Mouse (Mus musculus) intestine, embryonic 15.5 days (tissue): ENCODE data around the gene Adamts9. TPM values are rescaled to one million over a fixed set of nuclear protein-coding genes. Genes with fewer than 3 reads are reported as not detected.

Experiments used
- ATAC-seq: fragments of 200-750 bp; cut with Nextera tagmentation; 2 replicates; pipeline ENCODE4 v1.8.0; 2017; ENCODE audit warnings: moderate TSS enrichment, moderate library complexity
- H3K27ac ChIP-seq: fragments of 300-500 bp; sonication (generic); 2 replicates; pipeline ENCODE4 v1.5.1; 2015; ENCODE audit warnings: mild to moderate bottlenecking, inconsistent platforms
- H3K27me3 ChIP-seq: fragments of 300-500 bp; sonication (generic); replicated peaks from 2 replicates; pipeline ENCODE4 v1.6.1; 2015; ENCODE audit warnings: inconsistent platforms
- H3K36me3 ChIP-seq: fragments of 300-500 bp; sonication (generic); 2 replicates; pipeline ENCODE4 v1.6.1; 2015; ENCODE audit warnings: inconsistent platforms
- H3K4me1 ChIP-seq: fragments of 300-500 bp; sonication (generic); replicated peaks from 2 replicates; pipeline ENCODE4 v1.6.1; 2015; ENCODE audit warnings: inconsistent platforms
- H3K4me2 ChIP-seq: fragments of 300-500 bp; sonication (generic); replicated peaks from 2 replicates; pipeline ENCODE4 v1.6.1; 2015; ENCODE audit warnings: mild to moderate bottlenecking, inconsistent platforms
- H3K4me3 ChIP-seq: fragments of 300-500 bp; sonication (generic); replicated peaks from 2 replicates; pipeline ENCODE4 v1.5.1; 2015; ENCODE audit warnings: inconsistent platforms
- H3K9ac ChIP-seq: fragments of 300-500 bp; sonication (generic); 2 replicates; pipeline ENCODE4 v1.6.1; 2015; ENCODE audit warnings: inconsistent platforms
- H3K9me3 ChIP-seq: fragments of 300-500 bp; sonication (generic); 2 replicates; pipeline ENCODE4 v1.6.1; 2016; ENCODE audit warnings: inconsistent platforms
- WGBS: fragments of 180-500 bp; shearing (Covaris S2); methylation state at CpG from one replicate; pipeline ENCODE4 v1.1.7; 2015; 5-methylcytosine and 5-hydroxymethylcytosine counted together
- polyA plus RNA-seq: library from polyadenylated mRNA; unstranded; fragments of >200 nt; fragmentation: Nextera tagmentation; extraction: Ambion mirVana; gene quantifications from 2 replicates; pipeline ENCODE4 v1.2.1, GENCODE M21; 2015

The Adamts9 gene
- polyA plus RNA-seq, 1 experiment from 2014 or later: 11.2 TPM

- Histone ChIP-seq H3K27me3 (no peaks in the 10 kb centered on the region), H3K4me1 (no peaks in the 10 kb centered on the region), H3K9me3 (no peaks in the 10 kb centered on the region), H3K36me3 (no peaks in the 10 kb centered on the region), H3K4me2 (no peak overlapping the region), H3K9ac (no peak overlapping the region), H3K4me3 (no peak overlapping the region), H3K27ac (no peak overlapping the region)
- ATAC-seq: no peak
- WGBS: 82% methylated on average over 3 of the region's 3 CpGs
Observed at GRCm38 (mm10) chr6:92910611-92911010, 32.7 kb downstream of the Adamts9 start.

DNA sequence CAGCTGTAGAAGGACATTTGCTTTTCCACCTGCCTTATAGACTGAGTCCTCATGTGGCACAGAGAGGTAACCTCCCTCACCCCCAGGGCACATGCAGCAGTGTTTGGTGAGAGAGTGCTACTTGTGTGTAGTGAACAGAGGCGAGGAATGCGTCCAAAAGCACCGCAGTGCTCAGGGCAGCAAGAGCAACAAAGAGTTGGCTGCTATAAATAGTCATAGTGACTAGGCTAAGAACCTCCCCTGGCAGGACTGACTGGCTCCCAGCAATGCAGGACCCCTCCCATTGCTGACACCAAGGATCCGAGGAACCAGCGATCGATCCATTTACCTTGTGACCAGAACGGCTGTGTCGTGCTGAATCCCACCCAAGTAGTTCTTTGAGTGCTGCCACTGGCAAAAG lies 33.9 kb downstream of the Adamts9 start:
- no peaks in the 10 kb centered on the region for H3K36me3 ChIP-seq
- H3K9ac ChIP-seq: no peak overlapping the region
- H3K9me3 ChIP-seq: no peaks in the 10 kb centered on the region
- WGBS: 65% methylated on average over 8 of the region's 8 CpGs
- no peak for ATAC-seq
- no peaks in the 10 kb centered on the region for H3K4me1 ChIP-seq
- no peak overlapping the region for H3K4me2 ChIP-seq
- no peak overlapping the region for H3K4me3 ChIP-seq
- no peaks in the 10 kb centered on the region for H3K27me3 ChIP-seq
- no peak overlapping the region for H3K27ac ChIP-seq

- H3K9me3 ChIP-seq: no peaks in the 10 kb centered on the region
- H3K4me2 ChIP-seq: no peak overlapping the region
- H3K4me1 ChIP-seq: no peaks in the 10 kb centered on the region
- peaks cover 5% of the 10 kb centered on the region; the same call in 1 of the 2 replicates for H3K36me3 ChIP-seq
- H3K4me3 ChIP-seq: no peak overlapping the region
- H3K27ac ChIP-seq: no peak overlapping the region
- WGBS: 39% methylated on average over 5 of the region's 5 CpGs
- H3K9ac ChIP-seq: no peak overlapping the region
- H3K27me3 ChIP-seq: no peaks in the 10 kb centered on the region
- no peak for ATAC-seq
Observed at GRCm38 (mm10) chr6:92905922-92906321, 37.4 kb downstream of the Adamts9 start.

DNA sequence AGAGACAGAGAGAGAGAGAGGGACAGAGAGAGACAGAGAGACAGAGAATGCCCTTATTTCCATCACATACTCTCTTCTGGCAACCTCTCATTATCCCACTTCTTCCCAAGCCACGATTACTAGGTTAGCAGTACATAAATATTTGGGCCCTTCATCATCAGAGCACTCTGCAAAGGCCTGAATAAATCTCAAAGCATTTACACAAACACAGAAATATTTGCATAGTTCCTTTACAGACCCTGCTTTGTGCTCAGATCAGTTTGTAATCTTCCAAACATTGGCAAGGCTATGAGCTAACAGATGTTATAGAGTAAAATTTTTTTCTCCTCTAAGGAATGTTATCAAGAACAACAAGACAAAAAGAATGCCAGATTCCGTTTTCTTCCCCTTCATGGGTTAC lies 38.8 kb downstream of the Adamts9 start:
- ATAC-seq: no peak
- Histone ChIP-seq H3K4me1 (no peaks in the 10 kb centered on the region), H3K4me2 (no peak overlapping the region), H3K9me3 (no peaks in the 10 kb centered on the region), H3K27ac (no peak overlapping the region), H3K27me3 (no peaks in the 10 kb centered on the region), H3K36me3 (peaks cover 5% of the 10 kb centered on the region; the same call in 1 of the 2 replicates), H3K4me3 (no peak overlapping the region), H3K9ac (no peak overlapping the region)
- 32% methylated on average over 2 of the region's 2 CpGs for WGBS

DNA sequence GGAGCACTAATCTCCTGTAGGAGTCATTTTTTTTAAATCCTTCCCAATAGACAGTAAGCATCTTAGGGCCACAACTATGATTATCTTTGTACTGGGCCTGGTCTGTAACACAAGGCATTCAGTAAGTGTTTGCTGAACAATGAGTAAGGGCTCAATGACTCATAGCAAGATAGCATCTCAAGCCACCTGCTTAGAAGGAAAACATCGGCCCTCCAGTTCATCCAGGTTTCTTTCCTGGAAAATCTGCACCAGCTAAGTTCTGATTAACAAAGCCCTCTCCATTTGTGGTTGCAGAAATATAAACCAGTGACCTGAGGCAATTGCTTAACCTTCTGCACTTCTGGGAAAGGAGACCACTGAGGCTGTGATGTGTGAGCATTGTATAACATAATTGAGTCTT lies 39.3 kb downstream of the Adamts9 start:
- Histone ChIP-seq H3K9me3 (no peaks in the 10 kb centered on the region), H3K27me3 (no peaks in the 10 kb centered on the region), H3K4me2 (no peak overlapping the region), H3K27ac (no peak overlapping the region), H3K36me3 (peaks cover 5% of the 10 kb centered on the region; the same call in 1 of the 2 replicates), H3K4me3 (no peak overlapping the region), H3K4me1 (no peaks in the 10 kb centered on the region), H3K9ac (no peak overlapping the region)
- 66% methylated on average over 1 of the region's 1 CpGs for WGBS
- no peak for ATAC-seq

DNA sequence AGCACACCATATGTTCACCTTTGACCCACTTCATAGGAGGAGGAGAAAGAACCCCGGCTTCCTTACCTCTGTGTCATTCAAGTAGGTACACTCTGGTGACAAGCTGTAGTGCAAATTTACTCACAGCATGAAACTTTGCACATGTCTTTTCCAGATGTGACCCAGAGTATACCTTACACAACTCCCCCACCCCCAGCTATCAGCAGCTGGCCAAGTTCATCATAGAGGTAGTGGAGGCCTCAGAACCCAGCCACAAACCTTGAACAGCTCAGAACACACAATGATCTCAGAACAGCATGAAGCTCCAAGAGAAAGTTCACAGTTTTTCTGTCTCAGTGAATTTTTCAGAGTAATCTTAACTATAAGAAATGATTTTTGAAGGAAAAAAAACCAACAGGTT lies 51.8 kb downstream of the Adamts9 start:
- no peak overlapping the region for H3K27ac ChIP-seq
- no peaks in the 10 kb centered on the region for H3K9me3 ChIP-seq
- H3K36me3 ChIP-seq: peaks cover 9% of the 10 kb centered on the region
- H3K4me3 ChIP-seq: no peak overlapping the region
- ATAC-seq: no peak
- 47% methylated on average over 1 of the region's 1 CpGs for WGBS
- no peak overlapping the region for H3K9ac ChIP-seq
- H3K27me3 ChIP-seq: no peaks in the 10 kb centered on the region
- no peak overlapping the region for H3K4me2 ChIP-seq
- H3K4me1 ChIP-seq: no peaks in the 10 kb centered on the region

GRCm38 (mm10) chr6:92883131-92883900 lies 60.0 kb downstream of the Adamts9 start:
- ATAC-seq: no peak
- Histone ChIP-seq H3K36me3 (peaks cover 2% of the 10 kb centered on the region; the same call in 1 of the 2 replicates), H3K27ac (no peak overlapping the region), H3K4me3 (no peak overlapping the region), H3K9ac (no peak overlapping the region), H3K4me1 (no peaks in the 10 kb centered on the region), H3K9me3 (no peaks in the 10 kb centered on the region), H3K27me3 (no peaks in the 10 kb centered on the region), H3K4me2 (no peak overlapping the region)
- WGBS: 70% methylated on average over 9 of the region's 9 CpGs

DNA sequence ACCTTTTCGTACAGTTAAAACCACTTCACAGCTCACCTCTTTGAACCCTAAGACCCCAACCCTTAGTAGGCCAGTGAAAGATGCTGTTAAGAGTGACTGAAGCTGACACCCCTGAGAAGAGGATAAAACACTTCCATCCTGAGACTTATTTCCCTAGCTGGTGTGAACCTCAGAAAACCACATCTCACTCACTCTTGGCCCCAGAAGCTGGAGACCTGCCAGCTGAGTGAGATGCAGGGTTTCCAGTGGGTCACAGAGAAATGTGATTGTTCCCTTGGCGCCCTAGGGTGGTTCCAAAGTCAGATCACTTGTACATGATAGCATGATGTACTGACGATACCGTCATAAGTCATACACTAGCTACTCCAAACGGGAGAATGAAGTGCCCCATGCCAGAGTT lies 60.8 kb downstream of the Adamts9 start:
- Histone ChIP-seq H3K4me3 (no peak overlapping the region), H3K36me3 (no peaks in the 10 kb centered on the region), H3K4me2 (no peak overlapping the region), H3K27me3 (no peaks in the 10 kb centered on the region), H3K4me1 (no peaks in the 10 kb centered on the region), H3K9me3 (no peaks in the 10 kb centered on the region), H3K27ac (no peak overlapping the region), H3K9ac (no peak overlapping the region)
- no peak for ATAC-seq
- WGBS: 72% methylated on average over 5 of the region's 5 CpGs

GRCm38 (mm10) chr6:92879700-92880265 lies 63.5 kb downstream of the Adamts9 start:
- no peak overlapping the region for H3K4me2 ChIP-seq
- no peaks in the 10 kb centered on the region for H3K36me3 ChIP-seq
- no peaks in the 10 kb centered on the region for H3K4me1 ChIP-seq
- H3K9ac ChIP-seq: no peak overlapping the region
- no peaks in the 10 kb centered on the region for H3K9me3 ChIP-seq
- H3K4me3 ChIP-seq: no peak overlapping the region
- no peaks in the 10 kb centered on the region for H3K27me3 ChIP-seq
- no peak for ATAC-seq
- 89% methylated on average over 14 of the region's 14 CpGs for WGBS
- H3K27ac ChIP-seq: no peak overlapping the region

DNA sequence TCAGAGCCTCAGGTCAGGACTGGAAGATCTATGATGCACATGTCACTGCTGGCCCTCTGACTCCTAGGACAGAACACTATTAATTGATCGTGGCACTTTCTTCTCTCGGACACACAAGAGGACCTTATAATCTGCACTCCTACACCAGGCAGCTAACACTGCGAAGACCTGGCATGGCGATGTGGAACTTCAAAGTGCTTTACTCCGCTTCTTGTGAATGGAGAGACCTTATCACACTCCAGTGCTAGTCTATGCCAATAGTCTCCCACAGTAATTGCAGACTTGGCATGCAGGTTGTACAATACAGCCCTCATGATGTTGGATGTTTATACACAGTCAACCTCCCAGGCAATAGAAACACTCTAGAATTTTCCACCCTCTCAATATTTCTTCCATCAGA lies 64.5 kb downstream of the Adamts9 start:
- Histone ChIP-seq H3K36me3 (no peaks in the 10 kb centered on the region), H3K9ac (no peak overlapping the region), H3K4me3 (no peak overlapping the region), H3K27ac (no peak overlapping the region), H3K4me2 (no peak overlapping the region), H3K9me3 (no peaks in the 10 kb centered on the region), H3K4me1 (no peaks in the 10 kb centered on the region), H3K27me3 (no peaks in the 10 kb centered on the region)
- ATAC-seq: no peak
- 93% methylated on average over 5 of the region's 5 CpGs for whole genome bisulfite sequencing

- Histone ChIP-seq H3K9me3 (no peaks in the 10 kb centered on the region), H3K27ac (no peak overlapping the region), H3K36me3 (no peaks in the 10 kb centered on the region), H3K4me2 (no peak overlapping the region), H3K4me1 (no peaks in the 10 kb centered on the region), H3K27me3 (no peaks in the 10 kb centered on the region), H3K9ac (no peak overlapping the region), H3K4me3 (no peak overlapping the region)
- ATAC-seq: no peak
- 92% methylated on average over 4 of the region's 4 CpGs for WGBS
Observed at GRCm38 (mm10) chr6:92877236-92877635, 66.1 kb downstream of the Adamts9 start.

DNA sequence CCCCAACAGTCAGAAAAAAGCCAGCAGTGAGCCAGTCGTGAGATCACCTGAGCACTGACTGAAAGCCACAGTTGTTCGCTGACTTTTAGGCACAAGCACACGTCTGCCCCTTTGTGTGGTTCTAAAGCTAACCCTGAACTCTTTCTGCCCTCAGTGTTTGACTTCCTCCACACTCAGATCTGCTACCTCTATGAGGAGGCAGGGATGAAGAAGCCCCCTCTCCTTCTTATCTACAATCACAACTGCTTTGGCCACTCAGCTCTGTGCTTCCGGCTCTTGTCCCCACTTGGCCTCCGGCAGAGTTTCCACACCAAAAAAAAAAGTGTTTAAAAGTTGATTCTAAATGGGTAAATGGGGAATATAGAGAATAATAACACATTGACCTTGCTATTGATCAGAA lies 67.2 kb downstream of the Adamts9 start:
- 79% methylated on average over 5 of the region's 5 CpGs for WGBS
- ATAC-seq: no peak
- Histone ChIP-seq H3K9ac (no peak overlapping the region), H3K27me3 (no peaks in the 10 kb centered on the region), H3K4me3 (no peak overlapping the region), H3K27ac (no peak overlapping the region), H3K4me1 (no peaks in the 10 kb centered on the region), H3K4me2 (no peak overlapping the region), H3K36me3 (no peaks in the 10 kb centered on the region), H3K9me3 (no peaks in the 10 kb centered on the region)

- H3K9ac ChIP-seq: no peak overlapping the region
- no peak overlapping the region for H3K4me2 ChIP-seq
- peaks cover under 1% of the 10 kb centered on the region; the same call in 1 of the 2 replicates for H3K4me1 ChIP-seq
- no peak overlapping the region for H3K4me3 ChIP-seq
- H3K27me3 ChIP-seq: no peaks in the 10 kb centered on the region
- no peaks in the 10 kb centered on the region for H3K36me3 ChIP-seq
- 93% methylated on average over 2 of the region's 2 CpGs for WGBS
- ATAC-seq: no peak
- no peaks in the 10 kb centered on the region for H3K9me3 ChIP-seq
- H3K27ac ChIP-seq: no peak overlapping the region
Observed at GRCm38 (mm10) chr6:92875340-92875739, 68.0 kb downstream of the Adamts9 start.
